8 mouse cellular contexts compared by ENCODE assay signal in genomic region chr9:72275101-72275978, GRCm38 (mm10). TPM values are rescaled to one million over a fixed set of nuclear protein-coding genes. Genes with fewer than 3 reads are reported as not detected.
A peak's percentile ranks its signal among the peaks of the same experiment; 100 is the strongest.
DNase-seq lines count a peak whose midpoint lies in the region; ATAC-seq and TF ChIP-seq lines count a peak whose summit lies in the region.

No protein-coding gene starts in this region.

- ATAC-seq in CD4-positive, CD25-positive, alpha-beta regulatory T cell, adult 4 months = peak; percentile 36
- peak; percentile 68 for ATAC-seq in erythroblast, adult 5-6 weeks (replicated peaks; ENCODE audit: low FRiP score, poor library complexity, severe bottlenecking)
- peak; percentile 73; the same call in 1 of the 2 replicates for ATAC-seq in heart, embryonic 13.5 days (ENCODE audit: extremely low read depth, insufficient number of reproducible peaks, low FRiP score, low TSS enrichment)
- ATAC-seq in kidney, postnatal 0 days (replicated peaks; ENCODE audit: low FRiP score, low read depth) = peak; percentile 91

- peaks cover 26% of the 10 kb centered on the region for H3K4me1 ChIP-seq in heart, embryonic 13.5 days
- 0 out of 2 replicates have a peak, but pooled peaks cover 4% of the 10 kb centered on the region for H3K4me1 ChIP-seq in kidney, postnatal 0 days (replicated peaks; ENCODE audit: insufficient read depth, low read length)
- peaks cover 12% of the 10 kb centered on the region for H3K4me1 ChIP-seq in liver, adult 2 months (ENCODE audit: control insufficient read depth, insufficient read depth, low read length)

- peak overlapping the region; percentile 75 for H3K4me3 ChIP-seq in heart, embryonic 13.5 days
- peak overlapping the region; percentile 60 for H3K4me3 ChIP-seq in kidney, postnatal 0 days (replicated peaks; ENCODE audit: low read depth, low read length)
- peak overlapping the region; percentile 75 for H3K4me3 ChIP-seq in liver, adult 2 months (ENCODE audit: insufficient read depth, low read depth, low read length)
- peak overlapping the region; percentile 76 for H3K4me3 ChIP-seq in myocyte

- TF ChIP-seq CTCF in kidney, postnatal 0 days (IDR thresholded peaks at IDR 0.05; ENCODE audit: low read depth) = no peak
- TF ChIP-seq CTCF in liver, adult 2 months (IDR thresholded peaks at IDR 0.05; ENCODE audit: low read depth, low read length) = no peak

- H3K27ac ChIP-seq in heart, embryonic 13.5 days (replicated peaks) = peak overlapping the region; percentile 98
- peak overlapping the region; percentile 100 for H3K27ac ChIP-seq in kidney, postnatal 0 days
- peak overlapping the region; percentile 71 for H3K27ac ChIP-seq in liver, adult 2 months (replicated peaks; ENCODE audit: insufficient read depth, low read depth, low read length)

- peak overlapping the region; percentile 98 for H3K9ac ChIP-seq in heart, embryonic 13.5 days
- H3K9ac ChIP-seq in kidney, postnatal 0 days (ENCODE audit: low read depth, low read length) = peak overlapping the region; percentile 97
- peak overlapping the region; percentile 84 for H3K9ac ChIP-seq in liver, adult 2 months (ENCODE audit: low read depth, low read length)

- H3K4me2 ChIP-seq in heart, embryonic 13.5 days = peak overlapping the region; percentile 91
- peak overlapping the region; percentile 71 for H3K4me2 ChIP-seq in kidney, postnatal 0 days (ENCODE audit: low read length)
- peak overlapping the region; percentile 91 for H3K4me2 ChIP-seq in myocyte (ENCODE audit: low read depth)

- H3K36me3 ChIP-seq in heart, embryonic 13.5 days = no peaks in the 10 kb centered on the region
- no peaks in the 10 kb centered on the region for H3K36me3 ChIP-seq in kidney, postnatal 0 days (ENCODE audit: insufficient read depth, low read length)
- H3K36me3 ChIP-seq in liver, adult 2 months (ENCODE audit: control insufficient read depth, insufficient read depth, low read length) = no peaks in the 10 kb centered on the region
- H3K36me3 ChIP-seq in myocyte (ENCODE audit: control insufficient read depth, insufficient read depth) = no peaks in the 10 kb centered on the region
- H3K36me3 ChIP-seq in splenic B cell, adult 2 months (ENCODE audit: control insufficient read depth, insufficient read depth, low read length, poor library complexity, severe bottlenecking) = no peaks in the 10 kb centered on the region

- no peak for TF ChIP-seq POLR2A in liver, adult 2 months (IDR thresholded peaks at IDR 0.05; ENCODE audit: extremely low read depth, insufficient read depth, low read length)
- peak; percentile 44 for TF ChIP-seq POLR2A in myocyte (IDR thresholded peaks at IDR 0.05; ENCODE audit: insufficient read length, low read depth)

- H3K79me2 ChIP-seq in liver, adult 2 months (ENCODE audit: control insufficient read depth, insufficient read depth, low read length) = peaks cover 13% of the 10 kb centered on the region; the same call in 1 of the 2 replicates
- H3K79me2 ChIP-seq in myocyte (ENCODE audit: control insufficient read depth, insufficient read depth) = peaks cover 52% of the 10 kb centered on the region

- H3K9me3 ChIP-seq in heart, embryonic 13.5 days = 0 out of 2 replicates have a peak, but pooled peaks cover 16% of the 10 kb centered on the region
- H3K9me3 ChIP-seq in kidney, postnatal 0 days (replicated peaks; ENCODE audit: low read length) = no peaks in the 10 kb centered on the region

- H3K27me3 ChIP-seq in heart, embryonic 13.5 days (replicated peaks) = no peaks in the 10 kb centered on the region
- H3K27me3 ChIP-seq in kidney, postnatal 0 days (ENCODE audit: insufficient read depth, low read length) = no peaks in the 10 kb centered on the region
- no peaks in the 10 kb centered on the region for H3K27me3 ChIP-seq in liver, adult 2 months (ENCODE audit: control insufficient read depth, insufficient read depth, low read length)
- H3K27me3 ChIP-seq in myocyte (ENCODE audit: control insufficient read depth, insufficient read depth, insufficient read length) = no peaks in the 10 kb centered on the region
- no peaks in the 10 kb centered on the region for H3K27me3 ChIP-seq in splenic B cell, adult 2 months (ENCODE audit: control insufficient read depth, insufficient read depth, low read length, poor library complexity, severe bottlenecking)

- DNase-seq in brain, embryonic 18.5 days (ENCODE audit: low read depth, low spot score) = peak; percentile 36
- peak; percentile 72 for DNase-seq in kidney, postnatal 0 days (ENCODE audit: low spot score)
- DNase-seq in liver, adult 2 months (ENCODE audit: extremely low read depth, low read depth, low spot score) = peak; percentile 60
- DNase-seq in splenic B cell, adult 2 months (ENCODE audit: low read depth, low spot score) = peak; percentile 74

- 2% methylated on average over 30 of the region's 70 CpGs for WGBS in heart, embryonic 13.5 days
- under 1% methylated on average over 54 of the region's 70 CpGs for WGBS in kidney, postnatal 0 days
- WGBS in liver, adult 2 months = 5% methylated on average over 37 of the region's 70 CpGs

- peak overlapping the region; percentile 97 for H3ac ChIP-seq in myocyte (ENCODE audit: control insufficient read depth, insufficient read length)

TF ChIP-seq in myocyte, 11 proteins besides CTCF, POLR2A, EP300 and RAD21:
- TF ChIP-seq MYOG (IDR thresholded peaks at IDR 0.05; ENCODE audit: control insufficient read depth in 1 of 3, insufficient read depth in 1 of 3, insufficient read length in 2 of 3, low read depth in 2 of 3) = no peak
- peak in 1 of 3 experiments; percentile 9 for TF ChIP-seq MYOD1 (IDR thresholded peaks at IDR 0.05; ENCODE audit: control insufficient read depth in 1 of 3, insufficient read length in 2 of 3, low read depth in 2 of 3)

RNA-seq across cellular contexts. Expression of gene Zfp280d, which starts 0.7 kb away (rescaled TPM):
- 10 to 100 TPM; 57.0 to 63.1 TPM for polyA plus RNA-seq in CD4-positive, CD25-positive, alpha-beta regulatory T cell, adult 4 months (2017; shearing (Covaris generic))
- total RNA-seq in erythroblast, adult 5-6 weeks (2015; ENCODE audit: low replicate concordance) = 67.6 and 77.5 TPM in 2 replicates
- 51.5 and 53.4 TPM in 2 replicates for total RNA-seq in erythroblast, adult 5-6 weeks (2017; ENCODE audit: low replicate concordance)
- polyA plus RNA-seq in heart, embryonic 13.5 days (2015; fragmentation: Nextera tagmentation; extraction: Ambion mirVana) = 21.5 and 22.8 TPM in 2 replicates
- polyA plus RNA-seq in kidney, postnatal 0 days (2015; fragmentation: Nextera tagmentation; extraction: Ambion mirVana) = 25.3 TPM in 2 replicates
- total RNA-seq in liver, adult 2 months (2014; rRNA removed) = 19.9 and 26.0 TPM in 2 replicates
- polyA plus RNA-seq in liver, adult 2 months (2012; rRNA removed) = 2.0 and 3.1 TPM in 2 replicates
- polyA plus RNA-seq in myocyte (2012; fragmentation: generic; extraction: Trizol) = 4.2 TPM

Comparison
In these comparisons a context has a peak if more than half of its experiments do, and no peak if none do; other contexts are left out.
1. Peak in every context shown above with its lines: DNase-seq, ATAC-seq, H3K4me3 ChIP-seq and H3K27ac ChIP-seq.
2. ATAC-seq: peak in every context shown above with its lines; median percentile 91 in kidney, postnatal 0 days; 73 in heart, embryonic 13.5 days; 68 in erythroblast, adult 5-6 weeks; 36 in CD4-positive, CD25-positive, alpha-beta regulatory T cell, adult 4 months.